Mouse (Mus musculus) hindbrain, embryonic 15.5 days (tissue): Measurements from ENCODE around the gene Rdh7. TPM values are rescaled to one million over a fixed set of nuclear protein-coding genes. Genes with fewer than 3 reads are reported as not detected.
"Not testable (repeated sequence)": the region's sequence is repeated elsewhere in the genome, so short reads cannot be mapped to it uniquely, and the experiment has no call there.

Experiments
- ATAC-seq: fragments of 200-750 bp; cut with Nextera tagmentation; 2 replicates; pipeline ENCODE4 v1.8.0; 2017; ENCODE audit warnings: low read depth, moderate number of reproducible peaks, moderate TSS enrichment; ENCODE audit not compliant: low FRiP score
- H3K27ac ChIP-seq: fragments of 300-500 bp; sonication (generic); replicated peaks from 2 replicates; pipeline ENCODE4 v1.5.1; 2015; ENCODE audit warnings: mild to moderate bottlenecking, inconsistent platforms
- H3K27me3 ChIP-seq: fragments of 300-500 bp; sonication (generic); 2 replicates; pipeline ENCODE4 v1.6.1; 2015; ENCODE audit warnings: control low read depth, inconsistent platforms
- H3K36me3 ChIP-seq: fragments of 300-500 bp; sonication (generic); 2 replicates; pipeline ENCODE4 v1.6.1; 2015; ENCODE audit warnings: control low read depth, inconsistent platforms
- H3K4me1 ChIP-seq: fragments of 300-500 bp; sonication (generic); replicated peaks from 2 replicates; pipeline ENCODE4 v1.6.1; 2015; ENCODE audit warnings: control low read depth, inconsistent platforms
- H3K4me2 ChIP-seq: fragments of 300-500 bp; sonication (generic); 2 replicates; pipeline ENCODE4 v1.6.1; 2015; ENCODE audit warnings: moderate library complexity, mild to moderate bottlenecking, inconsistent platforms
- H3K4me3 ChIP-seq: fragments of 300-500 bp; sonication (generic); 2 replicates; pipeline ENCODE4 v1.5.1; 2015; ENCODE audit warnings: mild to moderate bottlenecking, inconsistent platforms
- H3K9ac ChIP-seq: fragments of 300-500 bp; sonication (generic); 2 replicates; pipeline ENCODE4 v1.6.1; 2015; ENCODE audit warnings: inconsistent platforms
- H3K9me3 ChIP-seq: fragments of 300-500 bp; sonication (generic); 2 replicates; pipeline ENCODE4 v1.6.1; 2016; ENCODE audit warnings: control low read depth, inconsistent platforms
- WGBS: fragments of 180-500 bp; shearing (Covaris S2); methylation state at CpG from one replicate; pipeline ENCODE4 v1.1.7; 2015; 5-methylcytosine and 5-hydroxymethylcytosine counted together
- polyA plus RNA-seq: library from polyadenylated mRNA; unstranded; fragments of >200 nt; fragmentation: Nextera tagmentation; extraction: Ambion mirVana; gene quantifications from 2 replicates; pipeline ENCODE4 v1.2.1, GENCODE M21; 2015

Rdh7 gene
- polyA plus RNA-seq: not detected in 2 replicates

DNA sequence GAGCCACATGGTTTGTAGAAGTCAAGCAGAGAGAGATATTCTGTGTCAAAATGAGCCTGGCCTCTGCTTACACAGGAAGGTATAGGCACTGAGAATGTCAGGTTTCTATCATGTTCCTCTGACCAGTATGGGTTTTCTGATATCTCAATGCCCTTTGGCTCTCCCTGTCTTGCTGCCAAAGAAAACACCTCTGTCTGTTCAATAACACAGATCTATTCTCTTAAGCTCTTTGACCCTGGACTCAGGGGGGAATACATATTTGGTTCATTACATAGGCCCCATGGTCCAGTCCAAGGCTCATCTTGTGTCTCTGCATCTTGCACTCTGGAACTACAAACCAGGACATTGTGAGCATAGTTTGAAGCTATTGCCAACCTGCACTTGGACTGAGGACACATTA is at the start of gene Rdh7:
Gene Rdh7 (minus strand): TSS at position 213 of the 400 bp plus-strand sequence.
- no peak for ATAC-seq
- no peaks in the 10 kb centered on the region for H3K36me3 ChIP-seq

DNA sequence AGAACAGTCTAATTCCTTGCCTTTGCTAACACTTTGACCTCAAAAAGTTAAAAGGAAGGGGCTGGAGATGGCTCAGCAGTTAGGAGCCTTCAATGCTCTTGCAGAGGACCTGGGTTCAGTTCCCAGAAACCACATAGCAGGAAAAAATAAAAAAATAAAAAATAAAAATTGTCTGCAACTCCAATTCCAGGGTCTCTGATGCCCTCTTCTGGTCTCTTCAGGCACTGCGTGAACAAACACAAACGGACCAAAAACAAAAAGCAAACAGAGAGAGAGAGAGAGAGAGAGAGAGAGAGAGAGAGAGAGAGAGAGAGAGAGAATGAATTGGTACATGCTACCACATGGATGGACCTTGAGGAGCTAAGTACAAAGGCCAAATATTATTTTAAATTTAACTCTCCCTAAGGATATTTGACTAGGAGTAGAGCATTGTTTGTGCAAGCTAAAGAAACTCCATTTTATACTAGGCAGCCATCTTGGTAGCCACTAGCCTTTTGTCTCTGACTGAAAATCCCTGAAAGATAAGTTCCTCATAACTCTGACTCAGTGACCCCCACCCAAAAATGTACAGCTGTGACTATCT is 48.9 kb upstream of the Rdh7 start:
- Histone ChIP-seq H3K36me3 (no peaks in the 10 kb centered on the region), H3K4me1 (no peaks in the 10 kb centered on the region), H3K27ac (no peak overlapping the region), H3K4me2 (no peak overlapping the region), H3K4me3 (no peak overlapping the region), H3K9me3 (no peaks in the 10 kb centered on the region), H3K27me3 (no peaks in the 10 kb centered on the region), H3K9ac (no peak overlapping the region)
- WGBS: 4% methylated on average over 2 of the region's 2 CpGs
- no peak for ATAC-seq

More for the DNA sequence above, at the start of gene Rdh7:
- no peaks in the 10 kb centered on the region for H3K4me1 ChIP-seq
- no peak within 1 kb of the TSS for H3K9ac ChIP-seq
- no peak within 1 kb of the TSS for H3K27ac ChIP-seq
- no peaks in the 10 kb centered on the region for H3K27me3 ChIP-seq
- no peaks in the 10 kb centered on the region for H3K9me3 ChIP-seq
- H3K4me2 ChIP-seq: no peak within 1 kb of the TSS
- no peak within 1 kb of the TSS for H3K4me3 ChIP-seq

DNA sequence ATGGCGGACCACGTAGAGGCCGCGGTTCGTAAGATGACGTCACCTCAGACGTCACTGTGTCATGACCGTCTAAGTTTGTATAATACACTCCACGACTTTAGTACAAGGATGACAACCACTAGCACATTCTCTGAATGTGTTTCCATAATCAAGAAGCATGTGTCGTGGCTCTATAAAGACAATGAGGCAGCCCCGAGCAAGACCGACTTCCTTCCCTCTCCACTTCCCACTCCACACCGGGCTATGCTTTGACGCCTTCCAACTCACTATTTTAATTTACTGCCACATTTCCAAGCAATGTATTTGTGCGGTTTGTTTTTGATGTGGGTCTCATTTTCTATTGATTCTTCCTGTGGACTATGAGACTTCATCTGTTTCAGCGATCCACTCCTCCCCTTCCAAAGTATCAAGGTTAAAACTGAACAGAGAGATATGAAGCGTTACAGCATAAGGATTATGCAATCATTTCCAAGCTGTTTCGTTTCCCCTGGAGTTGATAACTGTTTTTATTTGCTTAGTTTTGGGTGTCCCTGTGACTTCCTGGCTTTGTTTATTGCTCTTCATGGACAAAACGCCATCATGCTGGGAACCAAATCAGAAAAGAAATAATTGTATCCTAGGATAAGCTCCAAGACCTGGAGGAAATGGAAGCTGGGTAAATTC is 48.3 kb upstream of the Rdh7 start:
- no peak overlapping the region for H3K4me2 ChIP-seq
- 84% methylated on average over 19 of the region's 19 CpGs for WGBS
- no peak overlapping the region for H3K4me3 ChIP-seq
- H3K27me3 ChIP-seq: no peaks in the 10 kb centered on the region
- ATAC-seq: no peak
- no peaks in the 10 kb centered on the region for H3K4me1 ChIP-seq
- H3K9me3 ChIP-seq: no peaks in the 10 kb centered on the region
- no peaks in the 10 kb centered on the region for H3K36me3 ChIP-seq
- H3K9ac ChIP-seq: no peak overlapping the region
- no peak overlapping the region for H3K27ac ChIP-seq

DNA sequence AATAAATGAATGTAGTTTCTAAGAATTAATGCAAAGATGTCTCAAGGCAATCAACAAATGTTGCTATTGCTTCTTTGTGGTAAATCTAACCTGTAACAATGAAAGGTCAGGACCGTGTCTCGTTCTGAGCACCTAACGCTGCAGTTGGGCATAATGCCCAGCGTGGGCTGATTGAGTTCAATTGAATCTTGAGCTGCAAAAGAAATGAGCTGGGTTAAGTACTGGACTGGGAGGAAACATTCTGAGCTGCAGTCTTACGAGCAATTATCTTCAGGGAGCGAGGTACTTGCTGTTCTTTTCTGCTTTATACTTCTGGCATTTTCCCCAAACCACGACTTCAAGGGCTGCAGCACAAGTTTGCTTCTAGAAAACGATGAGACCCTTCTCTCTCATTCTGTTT is 47.7 kb upstream of the Rdh7 start:
- Histone ChIP-seq H3K9ac (no peak overlapping the region), H3K4me1 (no peaks in the 10 kb centered on the region), H3K27ac (no peak overlapping the region), H3K9me3 (no peaks in the 10 kb centered on the region), H3K4me2 (no peak overlapping the region), H3K36me3 (no peaks in the 10 kb centered on the region), H3K4me3 (no peak overlapping the region), H3K27me3 (no peaks in the 10 kb centered on the region)
- WGBS: 72% methylated on average over 8 of the region's 8 CpGs
- ATAC-seq: no peak

- H3K9me3 ChIP-seq: no peaks in the 10 kb centered on the region
- WGBS: 73% methylated on average over 8 of the region's 8 CpGs
- no peak overlapping the region for H3K9ac ChIP-seq
- no peaks in the 10 kb centered on the region for H3K36me3 ChIP-seq
- H3K4me3 ChIP-seq: no peak overlapping the region
- no peak overlapping the region for H3K4me2 ChIP-seq
- H3K27ac ChIP-seq: no peak overlapping the region
- ATAC-seq: no peak
- no peaks in the 10 kb centered on the region for H3K4me1 ChIP-seq
- H3K27me3 ChIP-seq: no peaks in the 10 kb centered on the region
Measured at GRCm38 (mm10) chr10:127932290-127932926, 43.8 kb upstream of the Rdh7 start.

GRCm38 (mm10) chr10:127927737-127928136 is 39.1 kb upstream of the Rdh7 start:
- Histone ChIP-seq H3K27me3 (no peaks in the 10 kb centered on the region), H3K4me1 (no peaks in the 10 kb centered on the region), H3K36me3 (no peaks in the 10 kb centered on the region), H3K4me3 (no peak overlapping the region), H3K27ac (no peak overlapping the region), H3K4me2 (no peak overlapping the region), H3K9ac (no peak overlapping the region), H3K9me3 (no peaks in the 10 kb centered on the region)
- ATAC-seq: no peak
- WGBS: 60% methylated on average over 2 of the region's 2 CpGs

DNA sequence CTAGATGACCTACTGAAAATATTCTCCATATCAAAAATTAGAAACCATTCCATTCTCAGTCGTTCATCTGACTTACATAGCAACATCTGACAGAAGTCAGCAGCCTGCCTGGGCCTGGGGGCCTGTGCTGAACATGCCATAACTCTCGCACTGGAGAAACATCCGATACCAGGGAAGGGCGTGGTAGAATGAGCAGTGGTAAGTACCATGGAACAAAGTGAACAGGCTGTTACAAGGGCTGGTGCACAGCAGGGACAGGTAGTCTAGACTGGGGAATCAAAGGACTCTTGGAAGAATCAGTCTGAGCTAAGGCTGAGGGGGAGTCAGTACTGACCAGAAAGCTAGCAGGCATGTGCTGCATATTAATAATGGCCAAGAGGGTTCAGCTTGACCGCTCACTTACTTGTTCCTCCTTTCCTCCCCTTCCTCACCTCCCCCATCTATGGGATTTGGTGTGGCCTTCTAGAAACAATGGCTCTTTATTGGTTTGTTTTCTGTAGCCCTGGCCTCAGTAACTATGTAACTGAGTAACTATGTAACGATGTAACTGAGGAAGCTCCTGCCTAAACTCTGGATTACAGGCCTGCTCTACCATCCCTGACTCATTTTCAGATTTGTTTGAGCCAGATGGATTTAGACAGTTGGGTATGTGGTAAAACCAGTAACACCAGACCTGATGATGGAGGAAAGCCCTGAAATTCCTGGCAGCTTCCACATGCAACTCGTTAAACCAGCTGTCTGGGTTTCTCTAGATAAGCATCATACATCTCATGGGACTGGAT is 36.2 kb upstream of the Rdh7 start:
- no peak for ATAC-seq
- no peak overlapping the region for H3K4me2 ChIP-seq
- 67% methylated on average over 7 of the region's 7 CpGs for WGBS

DNA sequence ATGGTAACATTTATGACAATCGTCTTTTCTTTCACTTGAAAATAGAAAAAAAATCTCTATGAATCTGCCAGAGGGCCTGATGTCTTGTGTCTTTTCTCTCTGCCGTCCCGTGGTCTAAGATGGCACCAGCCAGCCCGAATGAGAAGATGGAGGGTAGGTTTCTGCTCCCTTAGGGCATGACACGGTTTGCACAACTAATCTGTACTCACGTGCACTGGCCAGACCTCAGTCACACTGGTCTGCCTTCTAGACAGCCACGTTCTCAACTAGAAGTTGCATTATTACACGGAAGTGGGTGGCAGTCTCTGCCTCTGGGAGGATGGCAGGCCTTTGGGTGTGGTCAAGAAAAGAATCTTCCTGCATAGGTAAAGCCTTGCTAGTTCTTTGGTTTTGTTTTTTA is 34.4 kb upstream of the Rdh7 start:
- no peaks in the 10 kb centered on the region for H3K4me1 ChIP-seq
- H3K9ac ChIP-seq: no peak overlapping the region
- H3K4me2 ChIP-seq: no peak overlapping the region
- H3K4me3 ChIP-seq: no peak overlapping the region
- no peak for ATAC-seq
- no peaks in the 10 kb centered on the region for H3K36me3 ChIP-seq
- no peaks in the 10 kb centered on the region for H3K9me3 ChIP-seq
- H3K27ac ChIP-seq: no peak overlapping the region
- H3K27me3 ChIP-seq: no peaks in the 10 kb centered on the region
- WGBS: 88% methylated on average over 8 of the region's 8 CpGs

More for the DNA sequence above, 36.2 kb upstream of the Rdh7 start:
- no peaks in the 10 kb centered on the region for H3K36me3 ChIP-seq
- H3K27me3 ChIP-seq: no peaks in the 10 kb centered on the region
- H3K27ac ChIP-seq: no peak overlapping the region
- H3K9me3 ChIP-seq: no peaks in the 10 kb centered on the region
- no peaks in the 10 kb centered on the region for H3K4me1 ChIP-seq
- H3K9ac ChIP-seq: no peak overlapping the region
- H3K4me3 ChIP-seq: no peak overlapping the region

DNA sequence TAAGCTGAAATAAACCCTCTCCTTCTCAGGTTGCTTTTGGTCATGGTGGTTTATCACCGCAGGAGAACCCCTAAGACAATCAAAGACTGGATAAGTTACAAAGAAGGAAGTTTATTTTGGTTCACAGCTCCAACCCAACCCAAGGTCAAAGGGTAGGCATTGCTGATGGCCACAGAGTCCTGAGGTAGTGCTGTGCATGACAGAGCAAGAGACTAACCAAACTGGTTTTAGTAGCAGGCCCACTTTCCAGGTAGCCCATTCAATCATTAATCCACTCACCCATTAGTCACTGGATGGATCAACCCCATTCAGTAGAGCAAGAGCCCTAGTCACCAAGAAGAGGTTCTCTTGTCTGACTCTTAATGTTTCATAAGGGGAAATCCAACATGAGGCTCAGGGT is 33.6 kb upstream of the Rdh7 start:
- Histone ChIP-seq H3K27ac (no peak overlapping the region), H3K4me3 (no peak overlapping the region), H3K4me2 (no peak overlapping the region), H3K9ac (no peak overlapping the region), H3K4me1 (no peaks in the 10 kb centered on the region), H3K9me3 (no peaks in the 10 kb centered on the region), H3K36me3 (no peaks in the 10 kb centered on the region), H3K27me3 (no peaks in the 10 kb centered on the region)
- 88% methylated on average over 1 of the region's 1 CpGs for WGBS
- no peak for ATAC-seq

DNA sequence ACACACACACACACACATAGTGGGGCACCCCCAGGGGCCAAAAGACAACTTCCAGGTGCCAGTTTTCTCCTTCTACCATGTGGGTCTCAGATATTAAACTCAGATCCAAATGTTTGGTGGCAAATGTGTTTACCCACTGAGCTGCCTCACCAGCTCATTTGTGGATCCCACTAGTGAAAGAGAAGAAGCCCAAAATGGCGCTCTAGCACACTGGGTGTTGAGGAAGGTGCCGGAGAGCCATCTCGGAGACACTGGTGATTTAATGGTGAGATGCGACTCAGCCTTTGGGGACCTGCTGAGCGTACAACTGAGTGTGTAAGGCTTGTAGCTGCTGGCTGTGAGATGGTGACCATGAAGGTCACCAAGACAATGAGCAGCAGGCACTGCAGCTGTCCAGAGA is 29.0 kb upstream of the Rdh7 start:
- Histone ChIP-seq H3K4me3 (no peak overlapping the region), H3K27me3 (no peaks in the 10 kb centered on the region), H3K9ac (no peak overlapping the region), H3K4me1 (no peaks in the 10 kb centered on the region), H3K9me3 (no peaks in the 10 kb centered on the region), H3K4me2 (no peak overlapping the region), H3K27ac (no peak overlapping the region), H3K36me3 (no peaks in the 10 kb centered on the region)
- 92% methylated on average over 5 of the region's 5 CpGs for WGBS
- no peak for ATAC-seq

DNA sequence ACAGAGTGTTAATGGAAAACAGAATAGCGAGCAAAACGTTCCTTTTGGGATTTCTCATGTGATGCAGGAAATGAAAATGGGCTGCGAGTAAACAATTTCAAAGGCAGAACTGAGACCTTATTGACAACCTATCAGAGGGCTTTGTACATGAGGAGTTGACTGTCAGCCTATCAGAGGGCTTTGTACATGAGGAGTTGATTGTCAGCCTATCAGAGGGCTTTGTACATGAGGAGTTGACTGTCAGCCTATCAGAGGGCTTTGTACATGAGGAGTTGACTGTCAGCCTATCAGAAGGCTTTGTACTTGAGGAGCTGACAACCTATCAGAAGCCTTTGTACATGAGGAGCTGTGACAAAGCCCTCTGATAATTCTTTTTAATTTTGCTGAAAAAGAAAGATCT is 28.6 kb upstream of the Rdh7 start:
- not testable (repeated sequence) for H3K9ac ChIP-seq, H3K9me3 ChIP-seq, H3K36me3 ChIP-seq, H3K4me3 ChIP-seq, H3K4me2 ChIP-seq, H3K27ac ChIP-seq, ATAC-seq, H3K27me3 ChIP-seq, H3K4me1 ChIP-seq
- WGBS: 83% methylated on average over 3 of the region's 3 CpGs

- H3K9ac ChIP-seq: no peak overlapping the region
- no peak overlapping the region for H3K4me2 ChIP-seq
- H3K4me1 ChIP-seq: no peaks in the 10 kb centered on the region
- H3K4me3 ChIP-seq: no peak overlapping the region
- ATAC-seq: no peak
- no peaks in the 10 kb centered on the region for H3K27me3 ChIP-seq
- no peaks in the 10 kb centered on the region for H3K9me3 ChIP-seq
- WGBS: 95% methylated on average over 1 of the region's 1 CpGs
- H3K36me3 ChIP-seq: no peaks in the 10 kb centered on the region
- H3K27ac ChIP-seq: no peak overlapping the region
Measured at GRCm38 (mm10) chr10:127915578-127915977, 27.0 kb upstream of the Rdh7 start.
